Mouse (Mus musculus): ENCODE results near the gene Fcho2. TPM values are rescaled to one million over a fixed set of nuclear protein-coding genes. Genes with fewer than 3 reads are reported as not detected.

The Fcho2 gene
- polyA plus RNA-seq, 1 experiment from 2014 or later: 45.9 TPM

GRCm38 (mm10) chr13:98683412-98683811, 131.8 kb downstream of the Fcho2 start:
- TF ChIP-seq EP300 (IDR thresholded peaks at IDR 0.05) (no peak), CTCF (IDR thresholded peaks at IDR 0.05) (no peak)
- WGBS: 89% methylated on average over 2 of the region's 2 CpGs
- H3K4me1 ChIP-seq (ENCODE audit: insufficient read depth, low read depth, low read length): no peaks in the 10 kb centered on the region
- DNase-seq (ENCODE audit: low spot score): no peak
- H3K9me3 ChIP-seq (ENCODE audit: low read length): no peaks in the 10 kb centered on the region
- no peak overlapping the region for H3K4me3 ChIP-seq (ENCODE audit: low read depth, low read length)
- no peak overlapping the region for H3K9ac ChIP-seq (replicated peaks; ENCODE audit: low read depth)
- no peaks in the 10 kb centered on the region for H3K36me3 ChIP-seq (ENCODE audit: insufficient read depth, low read length)
- H3K27ac ChIP-seq (ENCODE audit: low read length): no peak overlapping the region
- no peaks in the 10 kb centered on the region for H3K27me3 ChIP-seq (replicated peaks; ENCODE audit: insufficient read depth, low read length)
- ATAC-seq: no peak
- no peak overlapping the region for H3K4me2 ChIP-seq (replicated peaks; ENCODE audit: low read depth, low read length)

- Histone ChIP-seq H3K4me1 (ENCODE audit: insufficient read depth, low read depth, low read length) (no peaks in the 10 kb centered on the region), H3K9ac (replicated peaks; ENCODE audit: low read depth) (no peak overlapping the region), H3K9me3 (ENCODE audit: low read length) (no peaks in the 10 kb centered on the region), H3K27ac (ENCODE audit: low read length) (no peak overlapping the region), H3K27me3 (replicated peaks; ENCODE audit: insufficient read depth, low read length) (no peaks in the 10 kb centered on the region), H3K4me3 (ENCODE audit: low read depth, low read length) (no peak overlapping the region), H3K36me3 (ENCODE audit: insufficient read depth, low read length) (no peaks in the 10 kb centered on the region), H3K4me2 (replicated peaks; ENCODE audit: low read depth, low read length) (no peak overlapping the region)
- WGBS: 50% methylated on average over 4 of the region's 5 CpGs
- ATAC-seq (peak; percentile 47), DNase-seq (ENCODE audit: low spot score) (no peak)
- TF ChIP-seq EP300 (IDR thresholded peaks at IDR 0.05) (no peak), CTCF (IDR thresholded peaks at IDR 0.05) (no peak)
Measured at GRCm38 (mm10) chr13:98680470-98681060, 134.7 kb downstream of the Fcho2 start.

- ATAC-seq (no peak), DNase-seq (ENCODE audit: low spot score) (no peak)
- H3K36me3 ChIP-seq (ENCODE audit: insufficient read depth, low read length): no peaks in the 10 kb centered on the region
- no peaks in the 10 kb centered on the region for H3K9me3 ChIP-seq (ENCODE audit: low read length)
- no peak overlapping the region for H3K4me3 ChIP-seq (ENCODE audit: low read depth, low read length)
- TF ChIP-seq EP300 (IDR thresholded peaks at IDR 0.05) (no peak), CTCF (IDR thresholded peaks at IDR 0.05) (no peak)
- no peak overlapping the region for H3K27ac ChIP-seq (ENCODE audit: low read length)
- 26% methylated on average over 4 of the region's 4 CpGs for WGBS
- H3K4me2 ChIP-seq (replicated peaks; ENCODE audit: low read depth, low read length): no peak overlapping the region
- no peak overlapping the region for H3K9ac ChIP-seq (replicated peaks; ENCODE audit: low read depth)
- no peaks in the 10 kb centered on the region for H3K27me3 ChIP-seq (replicated peaks; ENCODE audit: insufficient read depth, low read length)
- no peaks in the 10 kb centered on the region for H3K4me1 ChIP-seq (ENCODE audit: insufficient read depth, low read depth, low read length)
Measured at GRCm38 (mm10) chr13:98679631-98680041, 135.6 kb downstream of the Fcho2 start.

- no peak overlapping the region for H3K4me3 ChIP-seq (ENCODE audit: low read depth, low read length)
- 100% methylated on average over 1 of the region's 1 CpGs for WGBS
- H3K4me1 ChIP-seq (ENCODE audit: insufficient read depth, low read depth, low read length): no peaks in the 10 kb centered on the region
- no peaks in the 10 kb centered on the region for H3K9me3 ChIP-seq (ENCODE audit: low read length)
- H3K36me3 ChIP-seq (ENCODE audit: insufficient read depth, low read length): no peaks in the 10 kb centered on the region
- H3K4me2 ChIP-seq (replicated peaks; ENCODE audit: low read depth, low read length): no peak overlapping the region
- ATAC-seq: no peak
- TF ChIP-seq EP300 (IDR thresholded peaks at IDR 0.05): no peak
- TF ChIP-seq CTCF (IDR thresholded peaks at IDR 0.05): no peak
- no peak overlapping the region for H3K9ac ChIP-seq (replicated peaks; ENCODE audit: low read depth)
- no peak overlapping the region for H3K27ac ChIP-seq (ENCODE audit: low read length)
- no peaks in the 10 kb centered on the region for H3K27me3 ChIP-seq (replicated peaks; ENCODE audit: insufficient read depth, low read length)
- no peak for DNase-seq (ENCODE audit: low spot score)
Measured at GRCm38 (mm10) chr13:98679230-98679629, 136.0 kb downstream of the Fcho2 start.

GRCm38 (mm10) chr13:98673922-98674321, 141.3 kb downstream of the Fcho2 start:
- 55% methylated on average over 4 of the region's 4 CpGs for WGBS
- DNase-seq (ENCODE audit: low spot score): no peak

More at GRCm38 (mm10) chr13:98673922-98674321, 141.3 kb downstream of the Fcho2 start:
- ATAC-seq: no peak
- no peak overlapping the region for H3K27ac ChIP-seq (ENCODE audit: low read length)
- H3K9me3 ChIP-seq (ENCODE audit: low read length): no peaks in the 10 kb centered on the region
- H3K4me1 ChIP-seq (ENCODE audit: insufficient read depth, low read depth, low read length): no peaks in the 10 kb centered on the region
- H3K36me3 ChIP-seq (ENCODE audit: insufficient read depth, low read length): no peaks in the 10 kb centered on the region
- no peak overlapping the region for H3K4me2 ChIP-seq (replicated peaks; ENCODE audit: low read depth, low read length)
- no peak overlapping the region for H3K4me3 ChIP-seq (ENCODE audit: low read depth, low read length)
- no peak for TF ChIP-seq EP300 (IDR thresholded peaks at IDR 0.05)
- TF ChIP-seq CTCF (IDR thresholded peaks at IDR 0.05): no peak
- H3K27me3 ChIP-seq (replicated peaks; ENCODE audit: insufficient read depth, low read length): no peaks in the 10 kb centered on the region
- no peak overlapping the region for H3K9ac ChIP-seq (replicated peaks; ENCODE audit: low read depth)

Other genes with a start within 250 kb of the Fcho2 start
- gene Tmem174, start 178.0 kb downstream of the Fcho2 start, polyA plus RNA-seq (2015; fragmentation: Nextera tagmentation; extraction: Ambion mirVana): 0.05 TPM in 1 of 2 replicates, not detected in the other
- gene Tmem171, start 120.6 kb downstream of the Fcho2 start, polyA plus RNA-seq (2015; fragmentation: Nextera tagmentation; extraction: Ambion mirVana): 20.1 and 22.1 TPM in 2 replicates
- gene Tnpo1, start 110.9 kb upstream of the Fcho2 start, polyA plus RNA-seq (2015; fragmentation: Nextera tagmentation; extraction: Ambion mirVana): 20.3 and 22.6 TPM in 2 replicates
- not detected in 2 replicates for gene 1700024P04Rik, start 169.1 kb upstream of the Fcho2 start, polyA plus RNA-seq (2015; fragmentation: Nextera tagmentation; extraction: Ambion mirVana)

Data from lung, postnatal 0 days (tissue).